Mouse (Mus musculus) liver, embryonic 16.5 days (tissue): ENCODE measurements around the gene Ankrd28. TPM values are rescaled to one million over a fixed set of nuclear protein-coding genes. Genes with fewer than 3 reads are reported as not detected.
A peak's percentile ranks its signal among the peaks of the same experiment; 100 is the strongest.

Experiments used
- ATAC-seq: fragments of 200-750 bp; cut with Nextera tagmentation; 2 replicates; pipeline ENCODE4 v1.8.0; 2017; ENCODE audit warnings: low read depth, mild to moderate bottlenecking, moderate number of reproducible peaks, moderate library complexity
- H3K27ac ChIP-seq: fragments of 300-500 bp; sonication (generic); 2 replicates; pipeline ENCODE4 v1.5.1; 2014; ENCODE audit warnings: mild to moderate bottlenecking, low read length
- H3K27me3 ChIP-seq: fragments of 300-500 bp; sonication (generic); 2 replicates; pipeline ENCODE4 v1.6.1; 2014; ENCODE audit warnings: low read depth, low read length, mixed read lengths; ENCODE audit not compliant: control insufficient read depth, insufficient read depth
- H3K36me3 ChIP-seq: fragments of 300-500 bp; sonication (generic); 2 replicates; pipeline ENCODE4 v1.6.1; 2014; ENCODE audit warnings: mild to moderate bottlenecking; ENCODE audit not compliant: control insufficient read depth, insufficient read depth
- H3K4me1 ChIP-seq: fragments of 300-500 bp; sonication (generic); 2 replicates; pipeline ENCODE4 v1.6.1; 2014; ENCODE audit warnings: low read depth, low read length, mixed read lengths; ENCODE audit not compliant: control insufficient read depth
- H3K4me2 ChIP-seq: fragments of 300-500 bp; sonication (generic); 2 replicates; pipeline ENCODE4 v1.6.1; 2014; ENCODE audit warnings: low read depth, low read length, mixed read lengths
- H3K4me3 ChIP-seq: fragments of 300-500 bp; sonication (generic); 2 replicates; pipeline ENCODE4 v1.5.1; 2014; ENCODE audit warnings: low read depth, mild to moderate bottlenecking, low read length
- H3K9ac ChIP-seq: fragments of 300-500 bp; sonication (generic); 2 replicates; pipeline ENCODE4 v1.6.1; 2014; ENCODE audit warnings: low read depth, low read length
- H3K9me3 ChIP-seq: fragments of 300-500 bp; sonication (generic); replicated peaks from 2 replicates; pipeline ENCODE4 v1.6.1; 2016; ENCODE audit warnings: low read length; ENCODE audit not compliant: control insufficient read depth
- WGBS: fragments of 180-500 bp; shearing (Covaris S2); extraction: QIAGEN DNeasy Blood & Tissue Kit; methylation state at CpG from one replicate; pipeline ENCODE4 v1.1.7; 2014; ENCODE audit not compliant: insufficient replicate concordance; 5-methylcytosine and 5-hydroxymethylcytosine counted together
- polyA plus RNA-seq: library from polyadenylated mRNA; unstranded; fragments of >200 nt; fragmentation: Nextera tagmentation; extraction: Ambion mirVana; gene quantifications from 2 replicates; pipeline ENCODE4 v1.2.1, GENCODE M21; 2015

Gene Ankrd28
- polyA plus RNA-seq, 1 experiment from 2014 or later: 3.9 TPM

- Histone ChIP-seq H3K36me3 (peaks cover 4% of the 10 kb centered on the region), H3K4me1 (no peaks in the 10 kb centered on the region), H3K9me3 (no peaks in the 10 kb centered on the region), H3K27me3 (no peaks in the 10 kb centered on the region), H3K4me2 (no peak overlapping the region), H3K9ac (no peak overlapping the region), H3K27ac (no peak overlapping the region), H3K4me3 (no peak overlapping the region)
- 69% methylated on average over 6 of the region's 6 CpGs for WGBS
- ATAC-seq: no peak
Observed at GRCm38 (mm10) chr14:31748239-31748873, 82.1 kb downstream of the Ankrd28 start.

GRCm38 (mm10) chr14:31742523-31742922, 87.9 kb downstream of the Ankrd28 start:
- Histone ChIP-seq H3K36me3 (peaks cover 6% of the 10 kb centered on the region), H3K9me3 (no peaks in the 10 kb centered on the region), H3K27me3 (no peaks in the 10 kb centered on the region), H3K27ac (no peak overlapping the region), H3K4me3 (no peak overlapping the region), H3K4me1 (no peaks in the 10 kb centered on the region), H3K4me2 (no peak overlapping the region), H3K9ac (no peak overlapping the region)
- WGBS: 15% methylated on average over 3 of the region's 3 CpGs
- ATAC-seq: no peak

GRCm38 (mm10) chr14:31734811-31735210, 95.6 kb downstream of the Ankrd28 start:
- Histone ChIP-seq H3K36me3 (peaks cover 2% of the 10 kb centered on the region; the same call in 1 of the 2 replicates), H3K4me2 (no peak overlapping the region), H3K4me1 (peaks cover 6% of the 10 kb centered on the region; the same call in 1 of the 2 replicates), H3K27me3 (no peaks in the 10 kb centered on the region), H3K9ac (no peak overlapping the region), H3K9me3 (no peaks in the 10 kb centered on the region), H3K4me3 (no peak overlapping the region), H3K27ac (no peak overlapping the region)
- 42% methylated on average over 2 of the region's 2 CpGs for WGBS
- peak; percentile 77 for ATAC-seq

GRCm38 (mm10) chr14:31727522-31727921, 102.9 kb downstream of the Ankrd28 start:
- Histone ChIP-seq H3K4me2 (no peak overlapping the region), H3K9ac (no peak overlapping the region), H3K9me3 (no peaks in the 10 kb centered on the region), H3K4me1 (no peaks in the 10 kb centered on the region; the same call in 1 of the 2 replicates), H3K4me3 (no peak overlapping the region), H3K27me3 (no peaks in the 10 kb centered on the region), H3K27ac (no peak overlapping the region), H3K36me3 (peaks cover 2% of the 10 kb centered on the region; the same call in 1 of the 2 replicates)
- no peak for ATAC-seq
- 77% methylated on average over 3 of the region's 3 CpGs for WGBS

DNA sequence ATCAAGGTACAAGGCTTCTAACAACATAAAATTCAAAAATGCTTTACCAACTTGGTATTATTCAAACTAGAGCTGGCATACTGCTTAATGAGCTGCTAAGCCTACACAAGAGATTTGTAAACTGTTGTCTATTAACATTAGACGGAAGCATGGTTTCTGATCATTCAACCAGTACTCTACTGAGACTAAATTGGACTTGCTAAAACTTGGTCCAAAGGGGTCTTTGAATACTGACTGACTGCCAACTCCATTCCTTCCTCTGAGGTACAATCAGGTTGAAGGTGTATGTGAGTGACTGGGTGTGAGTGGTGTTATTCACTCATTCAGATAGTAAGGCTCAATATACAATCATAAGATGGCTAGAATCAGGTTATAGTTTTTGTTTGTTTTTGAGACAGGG, 107.7 kb downstream of the Ankrd28 start:
- H3K9ac ChIP-seq: no peak overlapping the region
- no peak for ATAC-seq
- H3K4me3 ChIP-seq: no peak overlapping the region

GRCm38 (mm10) chr14:31721256-31721655, 109.2 kb downstream of the Ankrd28 start:
- WGBS: 65% methylated on average over 3 of the region's 3 CpGs
- Histone ChIP-seq H3K4me2 (no peak overlapping the region), H3K9me3 (no peaks in the 10 kb centered on the region), H3K27me3 (no peaks in the 10 kb centered on the region), H3K27ac (no peak overlapping the region), H3K36me3 (peaks cover 6% of the 10 kb centered on the region), H3K4me1 (peaks cover 14% of the 10 kb centered on the region), H3K9ac (no peak overlapping the region), H3K4me3 (no peak overlapping the region)
- ATAC-seq: no peak

More for the DNA sequence above, 107.7 kb downstream of the Ankrd28 start:
- Histone ChIP-seq H3K36me3 (peaks cover 6% of the 10 kb centered on the region), H3K27ac (no peak overlapping the region), H3K4me1 (peaks cover 9% of the 10 kb centered on the region), H3K9me3 (no peaks in the 10 kb centered on the region), H3K27me3 (no peaks in the 10 kb centered on the region), H3K4me2 (no peak overlapping the region)
- WGBS: 79% methylated on average over 1 of the region's 1 CpGs

GRCm38 (mm10) chr14:31718332-31718731, 112.1 kb downstream of the Ankrd28 start:
- H3K9me3 ChIP-seq: no peaks in the 10 kb centered on the region
- peak; percentile 51 for ATAC-seq
- 45% methylated on average over 2 of the region's 2 CpGs for WGBS
- H3K4me1 ChIP-seq: peaks cover 14% of the 10 kb centered on the region
- no peak overlapping the region for H3K4me3 ChIP-seq
- no peak overlapping the region for H3K4me2 ChIP-seq
- peak overlapping the region; percentile 52; the same call in 1 of the 2 replicates for H3K27ac ChIP-seq
- no peak overlapping the region for H3K9ac ChIP-seq
- H3K27me3 ChIP-seq: no peaks in the 10 kb centered on the region
- H3K36me3 ChIP-seq: peaks cover 6% of the 10 kb centered on the region

- H3K27me3 ChIP-seq: no peaks in the 10 kb centered on the region
- peaks cover 14% of the 10 kb centered on the region for H3K4me1 ChIP-seq
- H3K36me3 ChIP-seq: peaks cover 6% of the 10 kb centered on the region
- H3K27ac ChIP-seq: no peak overlapping the region
- H3K9ac ChIP-seq: no peak overlapping the region
- WGBS: 69% methylated on average over 5 of the region's 5 CpGs
- no peak overlapping the region for H3K4me3 ChIP-seq
- no peak overlapping the region for H3K4me2 ChIP-seq
- H3K9me3 ChIP-seq: no peaks in the 10 kb centered on the region
- ATAC-seq: peak; percentile 51; the same call in 1 of the 2 replicates
Observed at GRCm38 (mm10) chr14:31717360-31717759, 113.1 kb downstream of the Ankrd28 start.

GRCm38 (mm10) chr14:31715669-31716068, 114.8 kb downstream of the Ankrd28 start:
- Histone ChIP-seq H3K27ac (no peak overlapping the region), H3K4me2 (no peak overlapping the region), H3K9me3 (no peaks in the 10 kb centered on the region), H3K27me3 (no peaks in the 10 kb centered on the region), H3K9ac (no peak overlapping the region), H3K36me3 (peaks cover 3% of the 10 kb centered on the region; the same call in 1 of the 2 replicates), H3K4me3 (no peak overlapping the region), H3K4me1 (peaks cover 14% of the 10 kb centered on the region)
- no peak for ATAC-seq
